Mouse (Mus musculus) spleen, adult 2 months (tissue): ENCODE results near the gene Tmc2. TPM values are rescaled to one million over a fixed set of nuclear protein-coding genes. Genes with fewer than 3 reads are reported as not detected.

ENCODE experiments used
- DNase-seq, 2 experiments: peaks; one replicate each; pipeline versions ENCODE4 v3.0.0 to v3.0.0-alpha.2; 2012 to 2021; ENCODE audit warnings: low spot score in 2 of 2, low read depth in 1 of 2
- H3K27ac ChIP-seq: fragments of 200-500 bp; 2 replicates; pipeline ENCODE4 v1.5.1; 2012; ENCODE audit warnings: low read length, inconsistent platforms; ENCODE audit not compliant: insufficient read depth
- H3K27me3 ChIP-seq: fragments of 200-500 bp; 2 replicates; pipeline ENCODE4 v1.6.1; 2012; ENCODE audit warnings: mild to moderate bottlenecking, moderate library complexity, low read length, inconsistent platforms; ENCODE audit not compliant: control insufficient read depth, insufficient read depth
- H3K36me3 ChIP-seq: fragments of 200-500 bp; 2 replicates; pipeline ENCODE4 v1.6.1; 2012; ENCODE audit warnings: mild to moderate bottlenecking, low read length, inconsistent platforms; ENCODE audit not compliant: control insufficient read depth, insufficient read depth
- H3K4me1 ChIP-seq: fragments of 200-500 bp; 2 replicates; pipeline ENCODE4 v1.6.1; 2011; ENCODE audit warnings: inconsistent platforms; ENCODE audit not compliant: control insufficient read depth, insufficient read depth, insufficient read length
- H3K4me3 ChIP-seq: fragments of 200-500 bp; 2 replicates; pipeline ENCODE4 v1.5.1; 2011; ENCODE audit warnings: mild to moderate bottlenecking, inconsistent platforms; ENCODE audit not compliant: insufficient read depth, insufficient read length; ENCODE audit errors: extremely low read depth
- CTCF ChIP-seq: fragments of 200-500 bp; IDR thresholded peaks from 2 replicates; pipeline ENCODE4 v1.5.1; 2011; ENCODE audit warnings: mild to moderate bottlenecking, inconsistent platforms; ENCODE audit not compliant: insufficient read depth, insufficient read length, insufficient replicate concordance; ENCODE audit errors: extremely low read depth
- POLR2A ChIP-seq: fragments of 200-500 bp; IDR thresholded peaks from 2 replicates; pipeline ENCODE4 v1.6.1; 2011; ENCODE audit warnings: low read depth, low read length, inconsistent platforms
- WGBS: fragments of 180-500 bp; shearing (Covaris S2); methylation state at CpG from one replicate; pipeline ENCODE4 v1.1.7; 2018; 5-methylcytosine and 5-hydroxymethylcytosine counted together
- polyA plus RNA-seq: library from polyadenylated mRNA; depleted of rRNA; stranded (reverse); fragments of >200 nt; gene quantifications from 2 replicates; pipeline ENCODE4 v1.2.3, GENCODE M21; 2012; rRNA removed

Gene Tmc2
- not detected in 2 replicates for polyA plus RNA-seq

DNA sequence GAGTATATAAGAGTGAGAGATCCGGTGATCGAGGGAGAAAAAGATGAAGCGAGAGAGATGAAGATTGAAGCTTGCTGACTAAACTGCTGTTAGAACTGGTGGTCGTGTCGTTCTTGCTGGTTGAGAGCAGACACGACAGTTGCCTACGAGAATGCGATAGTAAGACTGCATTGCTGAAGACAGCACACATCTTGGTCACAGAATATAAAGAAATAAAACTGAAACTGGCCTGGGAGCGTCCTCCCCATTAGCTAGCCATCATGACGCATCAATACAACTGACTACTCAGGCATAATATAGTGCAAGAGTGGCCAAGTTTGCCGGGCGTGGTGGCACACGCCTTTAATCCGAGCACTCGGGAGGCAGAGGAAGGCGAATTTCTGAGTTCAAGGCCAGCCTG, at the start of gene Tmc2:
Gene Tmc2, plus strand, starts transcription at position 301 of the 400 bp plus-strand sequence.
- 94% methylated on average over 16 of the region's 16 CpGs for WGBS

GRCm38 (mm10) chr2:130146089-130146668, 48.8 kb upstream of the Tmc2 start:
- TF ChIP-seq POLR2A, result no peak
- TF ChIP-seq CTCF, result no peak
- H3K27me3 ChIP-seq, result no peaks in the 10 kb centered on the region
- 87% methylated on average over 5 of the region's 5 CpGs for WGBS
- H3K4me1 ChIP-seq, result no peaks in the 10 kb centered on the region
- H3K36me3 ChIP-seq, result no peaks in the 10 kb centered on the region
- no peak overlapping the region for H3K27ac ChIP-seq
- no peak for DNase-seq
- H3K4me3 ChIP-seq, result no peak overlapping the region

More for the DNA sequence above, at the start of gene Tmc2:
- no peak for DNase-seq
- no peaks in the 10 kb centered on the region for H3K27me3 ChIP-seq
- H3K4me3 ChIP-seq, result no peak within 1 kb of the TSS
- TF ChIP-seq CTCF (no peak), POLR2A (no peak)
- no peaks in the 10 kb centered on the region for H3K4me1 ChIP-seq
- no peak within 1 kb of the TSS for H3K27ac ChIP-seq
- H3K36me3 ChIP-seq, result no peaks in the 10 kb centered on the region

DNA sequence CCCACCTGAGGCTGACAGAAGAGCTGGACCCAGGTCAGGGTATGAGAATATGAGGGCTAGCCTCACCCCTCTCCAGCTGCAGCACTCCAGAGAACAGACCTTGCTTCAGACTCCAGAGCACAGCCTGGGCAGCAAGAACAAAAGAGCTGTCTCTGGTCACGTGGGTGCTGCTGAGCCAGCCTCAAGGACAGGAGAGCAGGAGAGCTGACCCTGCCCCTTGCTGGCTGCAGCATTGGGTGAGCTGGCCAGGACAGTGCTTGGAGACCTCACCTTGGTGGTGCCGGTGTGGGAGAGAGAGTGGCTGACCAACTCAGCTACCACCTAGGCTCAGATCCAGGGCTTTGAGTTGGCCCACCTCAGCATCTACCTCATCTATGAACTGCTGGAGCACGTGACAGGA, 39.8 kb upstream of the Tmc2 start:
- DNase-seq, result no peak
- TF ChIP-seq CTCF, result no peak
- no peak for TF ChIP-seq POLR2A
- no peak overlapping the region for H3K27ac ChIP-seq

DNA sequence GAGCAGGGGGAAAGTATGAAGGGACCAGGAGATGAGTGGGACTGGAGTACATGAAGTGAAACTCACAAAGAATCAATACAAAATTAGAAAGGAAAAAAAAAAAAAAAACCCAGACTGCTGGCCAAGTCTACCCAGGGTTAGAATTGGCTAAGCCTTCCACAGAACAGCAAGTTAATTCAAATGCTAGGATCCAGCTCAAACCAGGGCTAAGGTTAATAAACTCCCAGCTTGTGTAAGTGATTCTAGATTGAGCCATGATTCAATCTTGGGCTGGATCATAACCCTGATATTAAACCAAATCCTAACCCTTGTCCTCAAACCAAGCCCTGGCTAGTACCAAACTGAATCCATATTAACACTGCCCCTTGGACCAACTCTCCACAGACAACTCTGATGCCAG, 39.1 kb upstream of the Tmc2 start:
- no peaks in the 10 kb centered on the region for H3K4me1 ChIP-seq
- H3K4me3 ChIP-seq, result no peak overlapping the region
- H3K27ac ChIP-seq, result no peak overlapping the region
- TF ChIP-seq POLR2A (no peak), CTCF (no peak)
- H3K36me3 ChIP-seq, result no peaks in the 10 kb centered on the region
- no peak for DNase-seq
- H3K27me3 ChIP-seq, result no peaks in the 10 kb centered on the region

More for the DNA sequence above, 39.8 kb upstream of the Tmc2 start:
- WGBS, result 86% methylated on average over 3 of the region's 3 CpGs
- H3K27me3 ChIP-seq, result no peaks in the 10 kb centered on the region
- no peak overlapping the region for H3K4me3 ChIP-seq
- no peaks in the 10 kb centered on the region for H3K36me3 ChIP-seq
- H3K4me1 ChIP-seq, result no peaks in the 10 kb centered on the region

DNA sequence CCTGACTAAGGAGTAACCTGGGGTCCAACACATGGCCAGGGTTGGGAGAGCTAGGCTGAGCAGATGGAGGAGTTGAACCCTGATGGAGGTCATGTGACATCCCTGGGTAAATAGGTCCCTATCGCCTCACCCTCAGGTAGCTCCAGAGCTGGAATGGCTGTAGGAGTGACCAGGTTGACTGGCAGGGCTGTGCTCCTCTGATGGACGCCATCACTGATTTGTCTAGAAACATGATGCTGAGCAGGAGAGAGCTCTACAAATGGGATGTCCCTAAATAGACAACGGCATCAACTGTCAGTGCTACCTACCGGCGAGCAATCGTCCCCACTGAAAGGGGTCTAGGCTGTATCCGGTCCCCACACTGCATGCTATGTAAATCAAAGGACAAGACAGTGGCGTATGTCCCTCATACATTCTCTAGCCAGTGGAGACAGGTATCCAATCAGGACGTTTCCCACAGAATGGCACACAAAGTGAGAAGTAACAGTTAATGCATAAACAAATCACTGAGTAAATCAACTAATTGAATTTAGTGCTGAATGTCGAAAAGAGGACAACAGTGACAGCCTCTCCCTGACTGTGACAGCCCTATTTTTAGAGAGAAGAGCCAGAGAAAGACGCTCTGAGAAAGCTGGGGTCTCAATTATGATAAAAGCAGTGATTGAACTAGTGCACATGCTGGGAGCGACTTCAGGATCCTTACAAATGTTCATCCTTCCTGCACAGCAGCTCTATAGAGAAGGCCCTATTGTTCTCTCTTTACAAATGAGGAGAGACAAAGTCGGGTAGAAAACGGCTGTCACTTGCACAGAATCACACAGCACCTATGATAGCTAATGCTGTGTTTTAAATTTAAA, 37.5 kb upstream of the Tmc2 start:
- Histone ChIP-seq H3K4me1 (no peaks in the 10 kb centered on the region), H3K27me3 (no peaks in the 10 kb centered on the region), H3K4me3 (no peak overlapping the region), H3K36me3 (no peaks in the 10 kb centered on the region), H3K27ac (no peak overlapping the region)
- 83% methylated on average over 14 of the region's 14 CpGs for WGBS
- TF ChIP-seq POLR2A, result no peak
- no peak for TF ChIP-seq CTCF
- DNase-seq, result no peak

DNA sequence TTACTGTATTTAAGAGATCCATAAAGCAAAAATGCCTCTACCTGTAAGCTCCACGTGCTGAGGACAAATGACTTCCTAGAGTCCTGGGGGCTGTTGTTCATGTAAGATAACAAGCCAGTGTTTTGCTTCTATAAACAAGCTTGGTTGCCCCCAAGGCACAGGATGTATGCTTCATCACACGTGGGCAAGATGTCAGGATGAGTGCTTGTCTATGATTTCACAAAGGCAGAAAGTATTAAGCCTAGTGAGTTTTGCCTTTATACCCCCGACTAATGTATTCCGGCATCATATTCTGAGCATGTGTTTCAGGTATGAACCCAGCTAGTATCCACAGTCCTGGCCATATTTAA, 36.9 kb upstream of the Tmc2 start:
- Histone ChIP-seq H3K4me1 (no peaks in the 10 kb centered on the region), H3K27me3 (no peaks in the 10 kb centered on the region), H3K36me3 (no peaks in the 10 kb centered on the region), H3K4me3 (no peak overlapping the region), H3K27ac (no peak overlapping the region)
- TF ChIP-seq POLR2A (no peak), CTCF (no peak)
- no peak for DNase-seq
- WGBS, result 58% methylated on average over 4 of the region's 4 CpGs

- 83% methylated on average over 5 of the region's 5 CpGs for WGBS
- H3K4me1 ChIP-seq, result no peaks in the 10 kb centered on the region
- TF ChIP-seq CTCF, result no peak
- no peak for TF ChIP-seq POLR2A
Measured at GRCm38 (mm10) chr2:130162701-130163100, 32.3 kb upstream of the Tmc2 start.

More at GRCm38 (mm10) chr2:130162701-130163100, 32.3 kb upstream of the Tmc2 start:
- Histone ChIP-seq H3K27ac (no peak overlapping the region), H3K27me3 (no peaks in the 10 kb centered on the region), H3K36me3 (no peaks in the 10 kb centered on the region), H3K4me3 (no peak overlapping the region)
- no peak for DNase-seq
